Mouse (Mus musculus) heart, adult 2 months (tissue): Measurements from ENCODE around the gene Tigd3. TPM values are rescaled to one million over a fixed set of nuclear protein-coding genes. Genes with fewer than 3 reads are reported as not detected.

Experiments used
- DNase-seq, 2 experiments: peaks; one replicate each; pipeline ENCODE4 v3.0.0; 2021
- H3K27ac ChIP-seq: fragments of 200-600 bp; 2 replicates; pipeline ENCODE4 v1.8.1; 2022
- H3K27me3 ChIP-seq: fragments of 200-500 bp; 2 replicates; pipeline ENCODE4 v1.6.1; 2012; ENCODE audit warnings: mild to moderate bottlenecking, low read length, inconsistent platforms, mixed read lengths; ENCODE audit not compliant: control insufficient read depth, insufficient read depth
- H3K36me3 ChIP-seq: fragments of 200-500 bp; 2 replicates; pipeline ENCODE4 v1.6.1; 2012; ENCODE audit warnings: low read length, inconsistent platforms; ENCODE audit not compliant: control insufficient read depth, insufficient read depth
- H3K4me1 ChIP-seq: fragments of 200-500 bp; 2 replicates; pipeline ENCODE4 v1.6.1; 2011; ENCODE audit warnings: low read length; ENCODE audit not compliant: control insufficient read depth, insufficient read depth
- H3K4me3 ChIP-seq: fragments of 200-600 bp; 2 replicates; pipeline ENCODE4 v1.8.1; 2022
- H3K79me2 ChIP-seq: fragments of 200-500 bp; replicated peaks from 2 replicates; pipeline ENCODE4 v1.6.1; 2012; ENCODE audit warnings: mild to moderate bottlenecking, inconsistent platforms, low read length, moderate library complexity, mixed read lengths; ENCODE audit not compliant: control insufficient read depth, insufficient read depth
- H3K9ac ChIP-seq: fragments of 200-500 bp; 2 replicates; pipeline ENCODE4 v1.6.1; 2012; ENCODE audit warnings: low read depth, mild to moderate bottlenecking, control low read depth, inconsistent platforms, low read length, mixed read lengths
- CTCF ChIP-seq: fragments of 200-600 bp; IDR thresholded peaks from 2 replicates; pipeline ENCODE4 v1.8.1; 2022; ENCODE audit warnings: antibody characterized with exemption, mild to moderate bottlenecking, moderate library complexity
- EP300 ChIP-seq: fragments of 200-500 bp; IDR thresholded peaks from 2 replicates; pipeline ENCODE4 v1.6.1; 2011; ENCODE audit warnings: low read depth, low read length, control low read depth; ENCODE audit not compliant: insufficient read depth
- POLR2A ChIP-seq: fragments of 200-500 bp; IDR thresholded peaks from 2 replicates; pipeline ENCODE4 v1.6.1; 2011; ENCODE audit warnings: mild to moderate bottlenecking, low read depth, low read length, control low read depth; ENCODE audit not compliant: insufficient read depth
- WGBS: fragments of 180-500 bp; shearing (Covaris S2); methylation state at CpG from one replicate; pipeline ENCODE4 v1.1.7; 2018; 5-methylcytosine and 5-hydroxymethylcytosine counted together
- intact Hi-C: fragments of 180-260 bp; cut with DNase I; formaldehyde crosslinking; loops from one replicate; pipeline ENCODE4 v1.15.1; 2025
- polyA plus RNA-seq: library from polyadenylated mRNA; depleted of rRNA; stranded (reverse); fragments of >200 nt; gene quantifications from 2 replicates; pipeline ENCODE4 v1.2.3, GENCODE M21; 2012
- total RNA-seq, 2 experiments: library from RNA; stranded (reverse); gene quantifications; 2 replicates each; pipeline ENCODE4 v1.2.3; 2021

Gene Tigd3
- total and polyA plus RNA-seq, 3 experiments, result 0.14 to 0.47 (median 0.25) TPM

- H3K27ac ChIP-seq, result no peak overlapping the region
- H3K79me2 ChIP-seq, result no peaks in the 10 kb centered on the region; the same call in 1 of the 2 replicates
- intact Hi-C loops, result no loop called here
- H3K9ac ChIP-seq, result no peak overlapping the region
- WGBS, result 96% methylated on average over 14 of the region's 14 CpGs
- DNase-seq, result no peak
- H3K4me1 ChIP-seq, result no peaks in the 10 kb centered on the region
- H3K4me3 ChIP-seq, result no peak overlapping the region
- H3K36me3 ChIP-seq, result no peaks in the 10 kb centered on the region
- H3K27me3 ChIP-seq, result no peaks in the 10 kb centered on the region
- TF ChIP-seq EP300 (no peak), CTCF (peak; percentile 36)
Observed at GRCm38 (mm10) chr19:5862335-5863085, 31.4 kb downstream of the Tigd3 start.

DNA sequence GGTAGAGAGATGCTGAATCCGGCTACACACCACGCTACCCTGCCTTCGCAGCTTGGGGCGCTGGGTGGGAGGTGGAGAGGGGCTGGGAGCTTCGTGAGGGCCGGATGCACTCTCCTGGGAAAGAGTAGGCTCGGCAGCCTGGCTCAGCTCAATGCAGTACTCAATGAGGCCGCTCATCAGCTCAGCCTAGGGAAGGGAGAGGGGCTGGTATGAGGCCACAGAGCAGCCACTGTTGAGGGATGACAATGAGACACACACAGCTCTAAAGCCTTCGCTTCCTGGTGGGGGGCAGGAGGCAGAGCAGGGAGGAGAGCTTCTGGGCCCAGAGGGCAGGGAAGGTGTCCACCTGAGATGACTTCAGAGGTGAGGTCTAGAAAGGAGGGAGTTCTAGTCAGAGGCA, 37.3 kb downstream of the Tigd3 start:
- H3K27me3 ChIP-seq, result no peaks in the 10 kb centered on the region
- no peak for DNase-seq
- H3K79me2 ChIP-seq, result no peaks in the 10 kb centered on the region; the same call in 1 of the 2 replicates
- TF ChIP-seq CTCF, result no peak
- TF ChIP-seq POLR2A, result no peak
- no peak for TF ChIP-seq EP300
- no peak overlapping the region for H3K27ac ChIP-seq
- WGBS, result 88% methylated on average over 9 of the region's 9 CpGs
- H3K4me1 ChIP-seq, result peaks cover 8% of the 10 kb centered on the region
- 0 out of 2 replicates have a peak, but pooled peaks cover 2% of the 10 kb centered on the region for H3K36me3 ChIP-seq
- no peak overlapping the region for H3K9ac ChIP-seq
- H3K4me3 ChIP-seq, result no peak overlapping the region
- intact Hi-C loops, result loop anchor here (2.0 kb wide), 1 partner anchor 14 kb away; no protein-coding TSS in a partner anchor

DNA sequence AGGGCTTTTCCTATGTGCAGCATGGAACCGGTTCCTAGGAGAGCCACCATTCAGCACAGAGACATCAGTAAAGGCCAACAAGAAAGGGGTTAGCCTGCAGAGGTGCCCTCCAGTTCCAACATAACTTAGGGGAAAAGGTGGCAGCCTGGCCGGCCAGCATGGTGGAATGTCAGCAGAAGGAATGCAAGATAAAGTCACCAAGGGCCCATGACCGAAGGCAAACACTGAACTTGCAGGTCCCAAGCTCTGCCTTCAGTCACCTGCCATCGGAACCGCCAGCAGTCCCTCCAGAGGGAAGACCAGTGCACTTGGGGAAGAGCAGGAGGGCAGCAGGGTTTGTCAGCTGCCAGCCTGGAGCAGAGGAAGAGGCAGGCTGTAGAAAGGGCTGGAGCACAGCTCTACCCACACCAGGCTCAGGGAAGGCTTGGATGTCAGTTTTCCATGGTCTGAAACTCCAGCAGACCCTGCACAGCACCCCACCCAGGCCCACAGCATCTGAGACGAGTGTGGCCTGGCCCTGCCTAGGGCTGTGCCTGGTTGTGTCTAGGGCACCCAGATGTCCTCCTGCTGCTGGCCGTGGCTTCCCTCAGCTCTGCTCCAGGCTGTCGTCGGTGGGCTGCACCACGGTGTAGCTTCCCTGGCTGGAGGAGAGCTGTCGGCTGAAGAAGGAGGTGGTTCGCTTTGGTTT, 41.8 kb downstream of the Tigd3 start:
- H3K79me2 ChIP-seq, result no peaks in the 10 kb centered on the region
- H3K27ac ChIP-seq, result peak overlapping the region; percentile 100
- WGBS, result 54% methylated on average over 12 of the region's 12 CpGs
- no peaks in the 10 kb centered on the region for H3K27me3 ChIP-seq
- peaks cover 33% of the 10 kb centered on the region for H3K4me1 ChIP-seq
- TF ChIP-seq EP300 (no peak), POLR2A (no peak), CTCF (no peak)
- H3K36me3 ChIP-seq, result peaks cover 5% of the 10 kb centered on the region; the same call in 1 of the 2 replicates
- intact Hi-C loops, result loop anchor here (5.0 kb wide), 1 partner anchor 125 kb away; the partner anchor contains the start of genes Ehbp1l1 and Fam89b
- no peak overlapping the region for H3K4me3 ChIP-seq
- H3K9ac ChIP-seq, result peak overlapping the region; percentile 27
- peak in 1 of 2 experiments; percentile 26 for DNase-seq

DNA sequence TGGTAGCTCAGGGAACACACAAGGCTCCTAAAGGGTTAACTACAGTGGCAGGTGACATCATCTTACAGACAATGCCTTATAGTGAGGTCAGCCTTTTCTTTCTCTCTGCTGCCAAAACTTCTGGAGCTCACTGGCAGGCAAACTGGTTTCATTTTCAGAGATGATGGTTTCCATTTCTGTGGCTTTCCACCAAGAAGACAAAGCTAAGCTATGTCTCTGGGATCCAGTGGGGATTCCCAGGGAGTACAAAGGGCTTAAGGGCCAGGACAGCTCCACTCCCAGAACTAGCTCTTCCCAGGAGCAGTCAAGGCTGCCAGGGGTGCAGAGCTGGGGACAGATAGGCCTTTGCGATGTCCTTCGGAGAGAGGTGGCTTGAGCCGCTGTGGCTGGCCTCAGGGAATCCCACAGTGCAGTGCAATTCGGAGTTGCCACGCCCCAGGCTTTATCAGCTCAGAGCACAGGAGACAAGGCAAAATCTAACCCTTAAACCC, 42.4 kb downstream of the Tigd3 start:
- no peak overlapping the region; the same call in 1 of the 2 replicates for H3K4me3 ChIP-seq

GRCm38 (mm10) chr19:5850860-5851259, 43.1 kb downstream of the Tigd3 start:
- Histone ChIP-seq H3K36me3 (peaks cover 5% of the 10 kb centered on the region; the same call in 1 of the 2 replicates), H3K4me3 (no peak overlapping the region), H3K9ac (0 out of 2 replicates have a peak overlapping the region, but pooled peaks have one; percentile 18), H3K27me3 (no peaks in the 10 kb centered on the region), H3K4me1 (peaks cover 34% of the 10 kb centered on the region), H3K27ac (peak overlapping the region; percentile 100), H3K79me2 (no peaks in the 10 kb centered on the region)
- no peak for DNase-seq
- intact Hi-C loops, result loop anchor here (1.0 to 5.0 kb wide), 2 partner anchors 58 to 124 kb away; partner anchors contain the start of genes Ehbp1l1 and Fam89b
- 73% methylated on average over 3 of the region's 3 CpGs for whole genome bisulfite sequencing
- TF ChIP-seq POLR2A, result no peak
- TF ChIP-seq EP300, result no peak
- no peak for TF ChIP-seq CTCF

More for the DNA sequence above, 42.4 kb downstream of the Tigd3 start:
- peak; percentile 44 to 52 for DNase-seq
- peaks cover 34% of the 10 kb centered on the region for H3K4me1 ChIP-seq
- peak overlapping the region; percentile 27 for H3K9ac ChIP-seq
- peaks cover 5% of the 10 kb centered on the region; the same call in 1 of the 2 replicates for H3K36me3 ChIP-seq
- H3K27ac ChIP-seq, result peak overlapping the region; percentile 100
- WGBS, result 3% methylated on average over 5 of the region's 5 CpGs
- H3K79me2 ChIP-seq, result no peaks in the 10 kb centered on the region
- intact Hi-C loops, result loop anchor here (5.0 kb wide), 1 partner anchor 124 kb away; the partner anchor contains the start of genes Ehbp1l1 and Fam89b
- TF ChIP-seq CTCF, result no peak
- TF ChIP-seq EP300, result no peak
- TF ChIP-seq POLR2A, result no peak; the same call in 1 of the 2 replicates
- no peaks in the 10 kb centered on the region for H3K27me3 ChIP-seq
